Mouse (Mus musculus): ENCODE measurements around the gene Hmg20a.

The Hmg20a gene

GRCm38 (mm10) chr9:56512486-56512885, 94.1 kb downstream of the Hmg20a start:
- in situ Hi-C loops (cut with MboI, MseI): loop anchor here in 1 of 2 experiments (25.0 kb wide), 1 partner anchor 300 kb away; no protein-coding TSS in a partner anchor

- in situ Hi-C loops (cut with MboI, MseI): loop anchor here in 1 of 2 experiments (25.0 kb wide), 1 partner anchor 303 kb away; no protein-coding TSS in a partner anchor
These were observed 96.7 kb downstream of the Hmg20a start for GRCm38 (mm10) chr9:56515110-56515509.

GRCm38 (mm10) chr9:56516219-56516618, 97.8 kb downstream of the Hmg20a start:
- in situ Hi-C loops (cut with MboI, MseI): loop anchor here in 1 of 2 experiments (25.0 kb wide), 1 partner anchor 304 kb away; no protein-coding TSS in a partner anchor

- in situ Hi-C loops (cut with MboI, MseI): loop anchor here in 1 of 2 experiments (25.0 kb wide), 1 partner anchor 304 kb away; no protein-coding TSS in a partner anchor
These were observed 98.4 kb downstream of the Hmg20a start for GRCm38 (mm10) chr9:56516692-56517263.

GRCm38 (mm10) chr9:56522281-56522680, 103.9 kb downstream of the Hmg20a start:
- in situ Hi-C loops (cut with MboI, MseI): loop anchor here in 1 of 2 experiments (25.0 kb wide), 1 partner anchor 310 kb away; no protein-coding TSS in a partner anchor

DNA sequence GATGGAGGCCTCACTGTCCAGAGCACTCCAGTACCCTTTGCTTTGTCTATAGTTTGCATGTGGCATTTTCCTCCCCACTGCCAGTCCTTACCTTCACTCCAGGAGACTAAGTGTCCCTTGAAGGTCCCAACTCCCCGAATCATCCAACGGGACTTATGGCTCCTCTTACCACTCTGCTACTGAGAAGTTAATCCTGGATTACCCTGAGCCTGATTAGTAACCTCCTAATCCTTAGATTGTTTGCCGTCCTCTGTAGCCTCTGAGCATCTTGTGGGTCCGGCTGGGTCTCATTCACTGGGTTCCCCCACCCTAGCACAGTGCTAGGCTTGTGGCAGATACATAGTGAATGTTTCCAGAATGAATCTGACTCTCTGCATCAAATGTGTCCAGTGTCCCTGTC, 109.5 kb downstream of the Hmg20a start:
- in situ Hi-C loops (cut with MboI, MseI): no loop called here

GRCm38 (mm10) chr9:56531991-56532390, 113.6 kb downstream of the Hmg20a start:
- in situ Hi-C loops (cut with MboI, MseI): loop anchor here in 1 of 2 experiments (10.0 kb wide), 1 partner anchor 1647 kb away; no protein-coding TSS in a partner anchor

GRCm38 (mm10) chr9:56533916-56534315, 115.5 kb downstream of the Hmg20a start:
- in situ Hi-C loops (cut with MboI, MseI): loop anchor here in 1 of 2 experiments (10.0 kb wide), 1 partner anchor 1649 kb away; no protein-coding TSS in a partner anchor

DNA sequence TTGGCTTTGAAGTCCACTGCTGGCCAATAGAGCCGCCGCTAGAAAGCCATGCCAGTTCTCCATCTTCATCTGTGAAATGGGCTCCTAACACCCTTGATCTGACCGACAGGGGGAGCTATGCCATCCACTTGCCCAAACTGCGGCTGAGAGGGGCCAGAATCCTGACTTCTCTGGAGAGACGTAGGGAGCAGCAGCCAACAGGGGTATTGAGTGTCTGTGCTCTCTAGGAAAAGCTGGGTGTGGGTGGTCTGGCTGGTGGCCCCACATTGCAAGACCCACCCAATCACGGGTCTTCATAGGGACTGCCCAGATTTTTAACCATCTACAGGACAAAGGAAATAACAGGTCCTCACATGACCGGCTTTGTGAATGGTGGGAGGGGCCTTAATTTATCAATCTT, 116.3 kb downstream of the Hmg20a start:
- in situ Hi-C loops (cut with MboI, MseI): loop anchor here in 1 of 2 experiments (10.0 kb wide), 1 partner anchor 1650 kb away; no protein-coding TSS in a partner anchor

GRCm38 (mm10) chr9:56535361-56535760, 117.0 kb downstream of the Hmg20a start:
- in situ Hi-C loops (cut with MboI, MseI): loop anchor here in 1 of 2 experiments (10.0 kb wide), 1 partner anchor 1651 kb away; no protein-coding TSS in a partner anchor

GRCm38 (mm10) chr9:56540051-56540450, 121.6 kb downstream of the Hmg20a start:
- in situ Hi-C loops (cut with MboI, MseI): no loop called here

DNA sequence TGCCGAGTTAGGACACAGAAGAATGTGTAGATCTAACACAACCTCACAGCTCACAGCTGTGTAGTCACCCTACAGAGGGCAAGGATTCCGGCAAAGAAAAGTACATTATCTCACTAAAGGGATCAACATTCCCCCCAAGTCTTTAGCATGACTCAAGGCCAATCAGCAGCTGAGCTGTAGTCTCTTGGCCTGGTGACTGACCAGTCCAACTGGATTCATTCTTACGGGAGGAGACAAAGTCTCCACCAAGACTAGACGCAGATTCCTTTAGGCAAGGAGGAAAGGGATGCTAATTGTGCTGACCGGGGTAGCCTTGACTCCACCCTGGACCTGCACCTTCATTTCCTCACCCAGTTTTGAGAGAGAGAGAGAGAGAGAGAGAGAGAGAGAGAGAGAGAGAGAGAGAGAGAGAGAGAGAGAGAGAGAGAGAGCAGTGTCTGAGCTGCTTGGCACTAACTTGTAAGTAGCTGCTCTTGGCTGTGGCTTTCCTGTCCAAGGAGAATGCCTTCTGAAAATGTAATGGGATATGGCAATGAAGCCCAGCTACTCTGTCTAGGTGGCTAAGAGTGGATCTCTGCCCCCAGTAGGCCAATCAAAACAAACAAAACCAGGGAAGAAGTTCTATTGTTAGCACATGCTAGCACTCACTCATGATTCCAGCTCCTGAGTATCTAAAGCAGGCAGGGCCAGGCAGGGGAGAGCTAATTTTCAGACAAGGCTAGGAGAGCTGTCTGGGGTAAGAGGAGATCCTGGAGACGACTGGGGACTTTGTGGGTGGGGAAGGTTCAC, 126.5 kb downstream of the Hmg20a start:
- in situ Hi-C loops (cut with MboI, MseI): no loop called here
